Mouse (Mus musculus) limb, embryonic 11.5 days (tissue): ENCODE results near the gene Tekt2. TPM values are rescaled to one million over a fixed set of nuclear protein-coding genes. Genes with fewer than 3 reads are reported as not detected.

ENCODE experiments used
- ATAC-seq: fragments of 200-750 bp; cut with Nextera tagmentation; 2 replicates; pipeline ENCODE4 v1.8.0; 2017; ENCODE audit warnings: low read depth; ENCODE audit not compliant: insufficient number of reproducible peaks, low FRiP score, low TSS enrichment
- DNase-seq: peaks from one replicate; pipeline ENCODE4 v3.0.0-alpha.2; 2015; ENCODE audit warnings: low spot score
- H3K27ac ChIP-seq: fragments of 300-500 bp; sonication (generic); replicated peaks from 2 replicates; pipeline ENCODE4 v1.5.1; 2014; ENCODE audit warnings: low read depth, mild to moderate bottlenecking, low read length
- H3K27me3 ChIP-seq: fragments of 300-500 bp; sonication (generic); 2 replicates; pipeline ENCODE4 v1.6.1; 2014; ENCODE audit warnings: mild to moderate bottlenecking, low read length, mixed read lengths; ENCODE audit not compliant: control insufficient read depth, insufficient read depth
- H3K36me3 ChIP-seq: fragments of 300-500 bp; sonication (generic); 2 replicates; pipeline ENCODE4 v1.6.1; 2014; ENCODE audit warnings: mild to moderate bottlenecking, low read length, moderate library complexity, mixed read lengths; ENCODE audit not compliant: control insufficient read depth, insufficient read depth
- H3K4me1 ChIP-seq: fragments of 300-500 bp; sonication (generic); 2 replicates; pipeline ENCODE4 v1.6.1; 2014; ENCODE audit warnings: low read length, mixed read lengths; ENCODE audit not compliant: control insufficient read depth, insufficient read depth
- H3K4me2 ChIP-seq: fragments of 300-500 bp; sonication (generic); 2 replicates; pipeline ENCODE4 v1.6.1; 2014; ENCODE audit warnings: low read depth, mild to moderate bottlenecking, moderate library complexity; ENCODE audit not compliant: severe bottlenecking
- H3K4me3 ChIP-seq: fragments of 300-500 bp; sonication (generic); 2 replicates; pipeline ENCODE4 v1.5.1; 2014; ENCODE audit warnings: low read depth, low read length
- H3K9ac ChIP-seq: fragments of 300-500 bp; sonication (generic); 2 replicates; pipeline ENCODE4 v1.6.1; 2014; ENCODE audit warnings: mild to moderate bottlenecking, low read length
- H3K9me3 ChIP-seq: fragments of 300-500 bp; sonication (generic); 2 replicates; pipeline ENCODE4 v1.6.1; 2016; ENCODE audit warnings: low read length; ENCODE audit not compliant: control insufficient read depth
- WGBS: fragments of 180-500 bp; shearing (Covaris S2); extraction: QIAGEN DNeasy Blood & Tissue Kit; methylation state at CpG from one replicate; pipeline ENCODE4 v1.1.7; 2014; 5-methylcytosine and 5-hydroxymethylcytosine counted together
- polyA plus RNA-seq: library from polyadenylated mRNA; unstranded; fragments of >200 nt; fragmentation: Nextera tagmentation; extraction: Ambion mirVana; gene quantifications from 2 replicates; pipeline ENCODE4 v1.2.1, GENCODE M21; 2014

Tekt2 gene
- polyA plus RNA-seq, 1 experiment from 2014 or later, result 2.6 TPM

GRCm38 (mm10) chr4:126275681-126276131, 49.8 kb downstream of the Tekt2 start:
- Histone ChIP-seq H3K4me1 (peaks cover 19% of the 10 kb centered on the region), H3K27me3 (no peaks in the 10 kb centered on the region), H3K36me3 (peaks cover 9% of the 10 kb centered on the region), H3K4me2 (no peak overlapping the region), H3K27ac (no peak overlapping the region), H3K4me3 (no peak overlapping the region), H3K9me3 (no peaks in the 10 kb centered on the region), H3K9ac (no peak overlapping the region)
- DNase-seq (no peak), ATAC-seq (no peak)
- WGBS, result 83% methylated on average over 13 of the region's 13 CpGs

GRCm38 (mm10) chr4:126275081-126275480, 50.4 kb downstream of the Tekt2 start:
- no peak for DNase-seq
- H3K36me3 ChIP-seq, result peaks cover 9% of the 10 kb centered on the region
- H3K4me1 ChIP-seq, result peaks cover 19% of the 10 kb centered on the region
- H3K27ac ChIP-seq, result no peak overlapping the region
- WGBS, result 93% methylated on average over 4 of the region's 4 CpGs
- no peaks in the 10 kb centered on the region for H3K9me3 ChIP-seq
- no peak for ATAC-seq
- no peak overlapping the region for H3K4me2 ChIP-seq
- no peak overlapping the region for H3K9ac ChIP-seq
- H3K27me3 ChIP-seq, result no peaks in the 10 kb centered on the region
- H3K4me3 ChIP-seq, result no peak overlapping the region

- Histone ChIP-seq H3K4me1 (peaks cover 14% of the 10 kb centered on the region), H3K9me3 (no peaks in the 10 kb centered on the region), H3K36me3 (peaks cover 9% of the 10 kb centered on the region), H3K4me3 (no peak overlapping the region), H3K4me2 (no peak overlapping the region), H3K27me3 (no peaks in the 10 kb centered on the region), H3K27ac (no peak overlapping the region), H3K9ac (no peak overlapping the region)
- WGBS, result 82% methylated on average over 13 of the region's 13 CpGs
- DNase-seq (no peak), ATAC-seq (no peak)
Observed at GRCm38 (mm10) chr4:126273753-126274152, 51.7 kb downstream of the Tekt2 start.

Other genes starting within 250 kb of the Tekt2 start
- gene Lsm10, start 229.1 kb downstream of the Tekt2 start, polyA plus RNA-seq, result 39.0 and 44.8 TPM in 2 replicates
- 27.8 and 30.4 TPM in 2 replicates for gene Stk40, start 221.7 kb downstream of the Tekt2 start, polyA plus RNA-seq
- gene Eva1b, start 177.9 kb downstream of the Tekt2 start, polyA plus RNA-seq, result 64.3 and 70.3 TPM in 2 replicates
- 5.4 and 5.5 TPM in 2 replicates for gene Sh3d21, start 162.2 kb downstream of the Tekt2 start, polyA plus RNA-seq
- 247 and 264 TPM in 2 replicates for gene Thrap3, start 122.9 kb downstream of the Tekt2 start, polyA plus RNA-seq
- 54.6 and 61.2 TPM in 2 replicates for gene Map7d1, start 69.3 kb downstream of the Tekt2 start, polyA plus RNA-seq
- gene Trappc3, start 63.4 kb downstream of the Tekt2 start, polyA plus RNA-seq, result 25.0 and 32.2 TPM in 2 replicates
- 1.4 and 1.5 TPM in 2 replicates for gene Col8a2, start 38.9 kb downstream of the Tekt2 start, polyA plus RNA-seq
- 59.2 and 62.0 TPM in 2 replicates for gene Adprhl2, start 4.0 kb downstream of the Tekt2 start, polyA plus RNA-seq
- 11.9 and 14.8 TPM in 2 replicates for gene Ago3, start 103.9 kb upstream of the Tekt2 start, polyA plus RNA-seq
- 7.8 and 8.7 TPM in 2 replicates for gene Ago1, start 142.9 kb upstream of the Tekt2 start, polyA plus RNA-seq
- gene Ago4, start 207.8 kb upstream of the Tekt2 start, polyA plus RNA-seq, result 1.2 and 1.7 TPM in 2 replicates
- 67.4 and 71.1 TPM in 2 replicates for gene Clspn, start 231.2 kb upstream of the Tekt2 start, polyA plus RNA-seq